Mouse (Mus musculus) stomach, postnatal 0 days (tissue): ENCODE data around the gene Cep135. TPM values are rescaled to one million over a fixed set of nuclear protein-coding genes. Genes with fewer than 3 reads are reported as not detected.

Experiments used
- ATAC-seq: fragments of 200-750 bp; cut with Nextera tagmentation; 2 replicates; pipeline ENCODE4 v1.8.0; 2017; ENCODE audit not compliant: low FRiP score, low TSS enrichment
- DNase-seq: peaks from one replicate; pipeline ENCODE4 v3.0.0-alpha.2; 2016; ENCODE audit warnings: low spot score
- H3K27ac ChIP-seq: fragments of 300-500 bp; sonication (generic); replicated peaks from 2 replicates; pipeline ENCODE4 v1.5.1; 2014; ENCODE audit warnings: mild to moderate bottlenecking, control low read depth
- H3K27me3 ChIP-seq: fragments of 300-500 bp; sonication (generic); 2 replicates; pipeline ENCODE4 v1.6.1; 2014; ENCODE audit warnings: low read length; ENCODE audit not compliant: control insufficient read depth, insufficient read depth
- H3K36me3 ChIP-seq: fragments of 300-500 bp; sonication (generic); 2 replicates; pipeline ENCODE4 v1.6.1; 2014; ENCODE audit warnings: low read length, mixed read lengths; ENCODE audit not compliant: control insufficient read depth, insufficient read depth
- H3K4me1 ChIP-seq: fragments of 300-500 bp; sonication (generic); replicated peaks from 2 replicates; pipeline ENCODE4 v1.6.1; 2014; ENCODE audit warnings: antibody characterized with exemption; ENCODE audit not compliant: control insufficient read depth, insufficient read depth
- H3K4me2 ChIP-seq: fragments of 300-500 bp; sonication (generic); replicated peaks from 2 replicates; pipeline ENCODE4 v1.6.1; 2014; ENCODE audit warnings: low read depth, mild to moderate bottlenecking, control low read depth, moderate library complexity
- H3K4me3 ChIP-seq: fragments of 300-500 bp; sonication (generic); 2 replicates; pipeline ENCODE4 v1.5.1; 2014; ENCODE audit warnings: low read depth, low read length, control low read depth
- H3K9ac ChIP-seq: fragments of 300-500 bp; sonication (generic); 2 replicates; pipeline ENCODE4 v1.6.1; 2014; ENCODE audit warnings: mild to moderate bottlenecking, low read length, control low read depth, mixed read lengths
- H3K9me3 ChIP-seq: fragments of 300-500 bp; sonication (generic); 2 replicates; pipeline ENCODE4 v1.6.1; 2016; ENCODE audit warnings: low read length; ENCODE audit not compliant: control insufficient read depth
- CTCF ChIP-seq: IDR thresholded peaks from 2 replicates; pipeline ENCODE4 v1.5.1; 2016; ENCODE audit warnings: antibody characterized with exemption, low read depth, mild to moderate bottlenecking, moderate library complexity
- EP300 ChIP-seq: optimal IDR thresholded peaks from 2 replicates; pipeline ENCODE3; 2016; ENCODE audit warnings: antibody characterized with exemption
- WGBS: fragments of 180-500 bp; shearing (Covaris S2); extraction: QIAGEN DNeasy Blood & Tissue Kit; methylation state at CpG from one replicate; pipeline ENCODE4 v1.1.7; 2014; 5-methylcytosine and 5-hydroxymethylcytosine counted together
- polyA plus RNA-seq: library from polyadenylated mRNA; unstranded; fragments of >200 nt; fragmentation: Nextera tagmentation; extraction: Ambion mirVana; gene quantifications from 2 replicates; pipeline ENCODE4 v1.2.1, GENCODE M21; 2015

Cep135 gene
- 1.7 and 1.9 TPM in 2 replicates for polyA plus RNA-seq

- no peaks in the 10 kb centered on the region for H3K36me3 ChIP-seq
- peak within 1 kb of the TSS; percentile 83 for H3K9ac ChIP-seq
- H3K4me1 ChIP-seq = no peaks in the 10 kb centered on the region
- no peak for TF ChIP-seq EP300
- TF ChIP-seq CTCF = peak; percentile 83
- peak; percentile 99 for ATAC-seq
- peak within 1 kb of the TSS; percentile 71 for H3K4me2 ChIP-seq
- H3K27ac ChIP-seq = peak within 1 kb of the TSS; percentile 88
- under 1% methylated on average over 87 of the region's 92 CpGs for WGBS
- no peaks in the 10 kb centered on the region for H3K9me3 ChIP-seq
- H3K4me3 ChIP-seq = peak within 1 kb of the TSS; percentile 89
- DNase-seq = peak; percentile 93
- no peaks in the 10 kb centered on the region for H3K27me3 ChIP-seq
These were observed at the start of gene Cep135 for GRCm38 (mm10) chr5:76588551-76589283. Gene Cep135, plus strand, starts transcription at chr5:76588698.

- H3K27ac ChIP-seq = no peak overlapping the region
- H3K36me3 ChIP-seq = peaks cover 5% of the 10 kb centered on the region
- ATAC-seq (peak; percentile 59; the same call in 1 of the 2 replicates), DNase-seq (no peak)
- WGBS = 43% methylated on average over 8 of the region's 8 CpGs
- no peaks in the 10 kb centered on the region for H3K9me3 ChIP-seq
- H3K4me1 ChIP-seq = no peaks in the 10 kb centered on the region
- no peak overlapping the region; the same call in 1 of the 2 replicates for H3K4me2 ChIP-seq
- no peak overlapping the region for H3K4me3 ChIP-seq
- no peak overlapping the region for H3K9ac ChIP-seq
- TF ChIP-seq CTCF (no peak), EP300 (no peak)
- H3K27me3 ChIP-seq = no peaks in the 10 kb centered on the region
These were observed 48.3 kb upstream of the Cep135 start for GRCm38 (mm10) chr5:76540181-76540580.

GRCm38 (mm10) chr5:76540842-76541241 is 47.7 kb upstream of the Cep135 start:
- H3K4me2 ChIP-seq = no peak overlapping the region
- H3K27ac ChIP-seq = no peak overlapping the region
- no peaks in the 10 kb centered on the region for H3K9me3 ChIP-seq
- peaks cover 5% of the 10 kb centered on the region for H3K36me3 ChIP-seq
- no peak overlapping the region for H3K4me3 ChIP-seq
- TF ChIP-seq CTCF = peak; percentile 78
- no peak for TF ChIP-seq EP300
- H3K4me1 ChIP-seq = no peaks in the 10 kb centered on the region
- no peak for ATAC-seq
- H3K9ac ChIP-seq = no peak overlapping the region
- DNase-seq = no peak
- H3K27me3 ChIP-seq = no peaks in the 10 kb centered on the region

GRCm38 (mm10) chr5:76543200-76543599 is 45.3 kb upstream of the Cep135 start:
- H3K4me1 ChIP-seq = no peaks in the 10 kb centered on the region
- H3K4me2 ChIP-seq = no peak overlapping the region
- no peak overlapping the region for H3K9ac ChIP-seq
- no peak overlapping the region for H3K27ac ChIP-seq
- peaks cover 2% of the 10 kb centered on the region for H3K36me3 ChIP-seq
- 87% methylated on average over 8 of the region's 8 CpGs for WGBS
- H3K27me3 ChIP-seq = no peaks in the 10 kb centered on the region
- no peaks in the 10 kb centered on the region for H3K9me3 ChIP-seq
- H3K4me3 ChIP-seq = no peak overlapping the region
- TF ChIP-seq CTCF = no peak
- TF ChIP-seq EP300 = no peak
- DNase-seq (no peak), ATAC-seq (no peak)

GRCm38 (mm10) chr5:76550426-76550825 is 38.1 kb upstream of the Cep135 start:
- no peak overlapping the region for H3K4me3 ChIP-seq
- no peak overlapping the region for H3K27ac ChIP-seq
- H3K4me2 ChIP-seq = no peak overlapping the region
- no peak overlapping the region; the same call in 1 of the 2 replicates for H3K9ac ChIP-seq
- H3K9me3 ChIP-seq = no peaks in the 10 kb centered on the region
- 83% methylated on average over 8 of the region's 8 CpGs for WGBS
- no peaks in the 10 kb centered on the region for H3K27me3 ChIP-seq
- no peaks in the 10 kb centered on the region for H3K4me1 ChIP-seq
- no peak for DNase-seq
- 0 out of 2 replicates have a peak, but pooled peaks cover 2% of the 10 kb centered on the region for H3K36me3 ChIP-seq
- no peak for TF ChIP-seq EP300
- TF ChIP-seq CTCF = no peak
- ATAC-seq = no peak

GRCm38 (mm10) chr5:76565321-76565720 is 23.2 kb upstream of the Cep135 start:
- DNase-seq = peak; percentile 70
- Histone ChIP-seq H3K27me3 (no peaks in the 10 kb centered on the region), H3K27ac (no peak overlapping the region), H3K9me3 (no peaks in the 10 kb centered on the region), H3K36me3 (peaks cover 5% of the 10 kb centered on the region; the same call in 1 of the 2 replicates), H3K4me1 (no peaks in the 10 kb centered on the region), H3K4me3 (no peak overlapping the region), H3K4me2 (no peak overlapping the region), H3K9ac (no peak overlapping the region)
- no peak; the same call in 1 of the 2 replicates for ATAC-seq
- TF ChIP-seq EP300 = no peak
- peak; percentile 99 for TF ChIP-seq CTCF
- 33% methylated on average over 3 of the region's 3 CpGs for WGBS
